14 mouse cellular contexts compared by ENCODE assay signal in the genomic region with DNA sequence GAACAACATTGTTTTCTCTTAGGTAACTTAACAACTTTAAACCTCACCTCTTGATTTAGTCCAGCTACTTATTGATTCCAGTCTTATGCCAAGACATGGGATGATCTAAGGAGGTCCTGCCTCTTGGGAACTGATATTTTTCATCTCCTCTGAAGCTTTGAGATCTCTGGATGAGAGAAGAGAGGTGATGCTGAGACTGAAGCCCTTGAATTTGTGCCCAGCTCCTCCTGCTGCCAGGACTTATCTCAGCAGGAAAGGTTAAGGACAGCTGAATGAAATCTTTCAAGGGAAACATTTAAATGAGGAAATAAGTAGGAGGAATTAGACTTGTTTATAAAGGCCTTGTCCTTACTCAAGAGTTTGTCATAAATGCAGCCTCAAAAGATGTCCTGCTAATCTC.
A peak's percentile ranks its signal among the peaks of the same experiment; 100 is the strongest.
DNase-seq lines count a peak whose midpoint lies in the region.
"Had no signal": no experiment of that assay in that cellular context is flagged by ENCODE, and none has a peak within 500 bp of the region (broad histone marks: within the 10 kb centered on the region; RNA-seq: fewer than 3 reads in every experiment).

No protein-coding gene starts in this region.

- peak; percentile 18 to 41 for DNase-seq in cerebellum, postnatal 10 days
- DNase-seq in cerebellum, adult 9-10 months, result no peak
- DNase-seq in ovary, adult 18-20 months (ENCODE audit: low spot score), result peak; percentile 56
- DNase-seq in ovary, postnatal 36 days (ENCODE audit: low spot score), result no peak
- DNase-seq in adrenal gland, postnatal 14 days, result peak; percentile 77
- no peak for DNase-seq in embryo, embryonic 9.5 days (ENCODE audit: extremely low spot score)
- no peak for DNase-seq in spleen, postnatal 4 days (ENCODE audit: low spot score in 2 of 2)
- DNase-seq: cerebellum, adult 11 months; cerebellum, adult 2 months; cerebellum, postnatal 25 days; embryo, embryonic 11 days; gastrocnemius, postnatal 10 days; gastrocnemius, postnatal 36 days; kidney, adult 2 months had no signal

Comparison
In these comparisons a context has a peak if more than half of its experiments do, and no peak if none do; other contexts are left out.
1. DNase-seq: peak in cerebellum, postnatal 10 days (2 of 2), ovary, adult 18-20 months (single experiment) and adrenal gland, postnatal 14 days (single experiment); none in cerebellum, adult 9-10 months (single experiment), ovary, postnatal 36 days (single experiment), embryo, embryonic 9.5 days (single experiment) and spleen, postnatal 4 days (0 of 2).